Mouse (Mus musculus) heart, adult 2 months (tissue): ENCODE data around the gene Med16.

ENCODE experiments used
- CTCF ChIP-seq: fragments of 200-600 bp; IDR thresholded peaks from 2 replicates; pipeline ENCODE4 v1.8.1; 2022; ENCODE audit warnings: antibody characterized with exemption, mild to moderate bottlenecking, moderate library complexity
- EP300 ChIP-seq: fragments of 200-500 bp; IDR thresholded peaks from 2 replicates; pipeline ENCODE4 v1.6.1; 2011; ENCODE audit warnings: low read depth, low read length, control low read depth; ENCODE audit not compliant: insufficient read depth

GRCm38 (mm10) chr10:79921572-79921971 is 12.8 kb upstream of the Med16 start:
- no peak for TF ChIP-seq EP300
- TF ChIP-seq CTCF = no peak
